Mouse (Mus musculus): ENCODE measurements at regions not wholly inside any gene's neighbourhood (a gene's known extent, or its start where the extent isn't known, plus 50 kb on each side); places are given as distances from the start of the nearest gene placed in this dataset.

GRCm38 (mm10) chr2:103867958-103868330 is 70.5 kb upstream of the Caprin1 start:
- no peak for ATAC-seq (replicated peaks; ENCODE audit: low FRiP score, low TSS enrichment, low read depth)
- DNase-seq (ENCODE audit: low spot score) = no peak
- H3K4me2 ChIP-seq (ENCODE audit: low read length) = no peak overlapping the region
- H3K36me3 ChIP-seq (ENCODE audit: control insufficient read depth, insufficient read depth, low read length) = no peaks in the 10 kb centered on the region
- no peak overlapping the region for H3K27ac ChIP-seq (ENCODE audit: low read depth)
- no peak overlapping the region for H3K4me3 ChIP-seq (ENCODE audit: low read depth, low read length)
- H3K27me3 ChIP-seq (replicated peaks; ENCODE audit: control insufficient read depth, insufficient read depth, low read length) = no peaks in the 10 kb centered on the region
- 93% methylated on average over 13 of the region's 13 CpGs for WGBS
- no peaks in the 10 kb centered on the region; the same call in 1 of the 2 replicates for H3K9me3 ChIP-seq (ENCODE audit: control insufficient read depth, low read length)
- H3K4me1 ChIP-seq (replicated peaks; ENCODE audit: control insufficient read depth, insufficient read depth, low read length) = no peaks in the 10 kb centered on the region
- H3K9ac ChIP-seq (ENCODE audit: low read length) = no peak overlapping the region

GRCm38 (mm10) chr2:103868655-103869054 is 71.2 kb upstream of the Caprin1 start:
- ATAC-seq (replicated peaks; ENCODE audit: low FRiP score, low TSS enrichment, low read depth) (no peak), DNase-seq (ENCODE audit: low spot score) (no peak)
- Histone ChIP-seq H3K9me3 (ENCODE audit: control insufficient read depth, low read length) (no peaks in the 10 kb centered on the region; the same call in 1 of the 2 replicates), H3K36me3 (ENCODE audit: control insufficient read depth, insufficient read depth, low read length) (no peaks in the 10 kb centered on the region), H3K4me1 (replicated peaks; ENCODE audit: control insufficient read depth, insufficient read depth, low read length) (no peaks in the 10 kb centered on the region), H3K4me3 (ENCODE audit: low read depth, low read length) (no peak overlapping the region), H3K4me2 (ENCODE audit: low read length) (no peak overlapping the region), H3K27me3 (replicated peaks; ENCODE audit: control insufficient read depth, insufficient read depth, low read length) (no peaks in the 10 kb centered on the region), H3K9ac (ENCODE audit: low read length) (no peak overlapping the region), H3K27ac (ENCODE audit: low read depth) (no peak overlapping the region)
- 62% methylated on average over 7 of the region's 7 CpGs for WGBS

DNA sequence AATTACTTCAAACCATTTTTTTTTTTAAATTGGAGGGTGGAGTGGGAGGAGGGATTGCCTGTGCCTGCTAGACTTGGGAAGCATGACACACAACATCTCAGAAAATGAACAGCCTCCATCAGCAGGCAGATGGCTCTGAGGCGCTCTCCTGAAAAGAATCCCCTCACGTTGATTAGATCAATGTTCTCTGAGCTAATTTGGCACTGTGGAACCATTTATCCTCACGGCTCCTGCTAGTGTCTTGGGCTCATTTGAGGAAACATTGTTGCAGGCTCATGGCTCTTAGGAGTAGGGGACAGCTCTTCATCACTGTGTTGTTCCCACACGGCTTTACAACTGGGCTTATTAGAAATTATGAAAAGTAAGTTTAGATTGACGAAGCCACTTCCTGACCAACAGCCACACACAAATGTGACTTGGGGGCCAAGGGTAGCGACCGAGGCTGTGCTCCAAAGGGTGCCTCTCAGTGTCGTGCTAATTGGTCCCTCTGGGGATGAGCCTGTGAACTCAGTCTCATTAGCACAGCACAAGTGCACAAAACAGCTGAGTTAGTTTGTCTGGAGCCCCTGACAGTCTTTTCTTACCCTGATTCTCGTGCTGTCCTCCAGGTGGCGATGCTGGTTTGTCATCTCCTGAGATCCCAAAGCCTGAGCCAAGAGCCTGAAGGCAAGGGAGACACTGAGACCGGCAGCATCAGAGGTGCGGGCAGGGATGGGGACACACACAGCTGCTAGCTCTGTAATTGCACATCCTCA is 74.2 kb upstream of the Caprin1 start:
- H3K4me1 ChIP-seq (replicated peaks; ENCODE audit: control insufficient read depth, insufficient read depth, low read length) = no peaks in the 10 kb centered on the region
- DNase-seq (ENCODE audit: low spot score) (peak; percentile 69), ATAC-seq (replicated peaks; ENCODE audit: low FRiP score, low TSS enrichment, low read depth) (peak; percentile 72; the same call in 1 of the 2 replicates)
- H3K4me3 ChIP-seq (ENCODE audit: low read depth, low read length) = no peak overlapping the region
- no peak overlapping the region for H3K27ac ChIP-seq (ENCODE audit: low read depth)
- 34% methylated on average over 12 of the region's 12 CpGs for WGBS
- H3K36me3 ChIP-seq (ENCODE audit: control insufficient read depth, insufficient read depth, low read length) = no peaks in the 10 kb centered on the region
- no peak overlapping the region for H3K4me2 ChIP-seq (ENCODE audit: low read length)
- H3K27me3 ChIP-seq (replicated peaks; ENCODE audit: control insufficient read depth, insufficient read depth, low read length) = no peaks in the 10 kb centered on the region
- H3K9ac ChIP-seq (ENCODE audit: low read length) = no peak overlapping the region
- no peaks in the 10 kb centered on the region for H3K9me3 ChIP-seq (ENCODE audit: control insufficient read depth, low read length)

- DNase-seq (ENCODE audit: low spot score) = no peak
- no peak overlapping the region for H3K4me2 ChIP-seq (ENCODE audit: low read length)
- H3K4me3 ChIP-seq (ENCODE audit: low read depth, low read length) = no peak overlapping the region
- H3K9ac ChIP-seq (ENCODE audit: low read length) = no peak overlapping the region
- H3K9me3 ChIP-seq (ENCODE audit: control insufficient read depth, low read length) = no peaks in the 10 kb centered on the region
- 0 out of 2 replicates have a peak, but pooled peaks have one; percentile 22 for ATAC-seq (replicated peaks; ENCODE audit: low FRiP score, low TSS enrichment, low read depth)
- WGBS = 72% methylated on average over 3 of the region's 3 CpGs
- H3K27me3 ChIP-seq (replicated peaks; ENCODE audit: control insufficient read depth, insufficient read depth, low read length) = no peaks in the 10 kb centered on the region
- no peaks in the 10 kb centered on the region for H3K36me3 ChIP-seq (ENCODE audit: control insufficient read depth, insufficient read depth, low read length)
- H3K27ac ChIP-seq (ENCODE audit: low read depth) = no peak overlapping the region
- H3K4me1 ChIP-seq (replicated peaks; ENCODE audit: control insufficient read depth, insufficient read depth, low read length) = no peaks in the 10 kb centered on the region
These were observed 74.8 kb upstream of the Caprin1 start for GRCm38 (mm10) chr2:103872277-103872636.

DNA sequence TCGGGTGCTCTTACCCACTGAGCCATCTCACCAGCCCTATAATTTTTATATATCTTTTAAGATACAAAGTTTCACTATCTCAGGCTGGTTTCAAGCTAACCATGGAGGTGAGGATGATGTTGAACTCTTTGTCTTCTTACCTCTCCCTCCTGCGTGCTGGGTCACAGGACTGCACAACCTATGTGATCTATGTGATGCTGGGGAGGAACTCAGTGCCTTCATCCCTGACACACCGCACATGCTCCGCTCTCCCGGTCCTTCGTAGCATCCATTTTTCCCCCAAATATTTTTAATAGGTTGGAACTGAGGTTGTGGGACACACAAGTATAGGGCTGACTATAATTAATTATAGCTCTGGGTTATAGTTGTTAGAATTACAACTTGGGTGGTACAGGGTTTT is 75.9 kb upstream of the Caprin1 start:
- WGBS = 89% methylated on average over 6 of the region's 6 CpGs
- Histone ChIP-seq H3K9me3 (ENCODE audit: control insufficient read depth, low read length) (no peaks in the 10 kb centered on the region), H3K9ac (ENCODE audit: low read length) (no peak overlapping the region), H3K27ac (ENCODE audit: low read depth) (no peak overlapping the region), H3K4me1 (replicated peaks; ENCODE audit: control insufficient read depth, insufficient read depth, low read length) (no peaks in the 10 kb centered on the region), H3K36me3 (ENCODE audit: control insufficient read depth, insufficient read depth, low read length) (no peaks in the 10 kb centered on the region), H3K4me3 (ENCODE audit: low read depth, low read length) (no peak overlapping the region), H3K4me2 (ENCODE audit: low read length) (no peak overlapping the region), H3K27me3 (replicated peaks; ENCODE audit: control insufficient read depth, insufficient read depth, low read length) (no peaks in the 10 kb centered on the region)
- DNase-seq (ENCODE audit: low spot score) (no peak), ATAC-seq (replicated peaks; ENCODE audit: low FRiP score, low TSS enrichment, low read depth) (no peak)

DNA sequence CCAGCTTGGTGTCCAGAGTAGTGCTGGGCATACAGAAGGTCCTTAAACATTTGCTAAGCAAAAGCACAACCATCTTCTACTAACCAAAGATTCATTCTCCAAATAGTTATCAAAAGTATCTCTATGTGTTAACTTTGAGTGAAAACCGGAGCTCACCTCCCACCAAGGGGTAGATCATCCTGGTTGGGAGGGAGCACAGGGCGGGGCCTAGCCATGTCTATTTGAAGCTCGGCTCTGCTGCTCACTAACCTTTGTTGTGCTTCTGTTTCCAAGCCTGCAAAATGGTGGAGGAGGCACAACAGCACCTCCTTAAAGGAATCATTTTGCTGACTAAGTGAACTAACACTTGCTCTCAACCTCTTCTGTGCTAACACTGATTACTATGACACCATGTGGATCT is 77.0 kb upstream of the Caprin1 start:
- no peaks in the 10 kb centered on the region for H3K36me3 ChIP-seq (ENCODE audit: control insufficient read depth, insufficient read depth, low read length)

DNA sequence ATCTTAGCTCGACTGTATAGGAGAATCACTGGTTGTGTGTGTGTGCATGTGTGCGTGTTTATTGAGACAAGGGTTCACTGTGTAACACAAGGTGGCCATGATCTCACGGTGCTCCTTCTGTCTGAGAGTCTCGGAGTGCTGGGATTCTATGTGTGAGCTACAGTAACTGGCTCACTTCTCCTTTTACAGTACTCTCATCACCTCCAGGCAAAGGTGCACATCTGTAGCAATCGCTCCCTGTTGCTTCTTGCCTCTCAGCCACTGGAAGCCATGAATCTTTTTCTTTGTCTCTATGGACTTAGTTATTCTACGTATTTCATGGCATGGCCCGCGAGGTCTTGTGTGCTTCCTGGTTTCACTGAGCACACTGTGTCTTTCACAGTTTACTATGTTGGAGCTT is 78.3 kb upstream of the Caprin1 start:
- Histone ChIP-seq H3K4me3 (ENCODE audit: low read depth, low read length) (no peak overlapping the region), H3K27ac (ENCODE audit: low read depth) (no peak overlapping the region), H3K9me3 (ENCODE audit: control insufficient read depth, low read length) (no peaks in the 10 kb centered on the region), H3K27me3 (replicated peaks; ENCODE audit: control insufficient read depth, insufficient read depth, low read length) (no peaks in the 10 kb centered on the region), H3K36me3 (ENCODE audit: control insufficient read depth, insufficient read depth, low read length) (no peaks in the 10 kb centered on the region), H3K4me2 (ENCODE audit: low read length) (no peak overlapping the region), H3K4me1 (replicated peaks; ENCODE audit: control insufficient read depth, insufficient read depth, low read length) (no peaks in the 10 kb centered on the region), H3K9ac (ENCODE audit: low read length) (no peak overlapping the region)
- ATAC-seq (replicated peaks; ENCODE audit: low FRiP score, low TSS enrichment, low read depth) = no peak
- no peak for DNase-seq (ENCODE audit: low spot score)
- WGBS = 86% methylated on average over 8 of the region's 8 CpGs

More for the DNA sequence above, 77.0 kb upstream of the Caprin1 start:
- H3K9ac ChIP-seq (ENCODE audit: low read length) = no peak overlapping the region
- no peak for DNase-seq (ENCODE audit: low spot score)
- WGBS = 63% methylated on average over 3 of the region's 3 CpGs
- no peak overlapping the region for H3K27ac ChIP-seq (ENCODE audit: low read depth)
- no peaks in the 10 kb centered on the region for H3K9me3 ChIP-seq (ENCODE audit: control insufficient read depth, low read length)
- H3K4me3 ChIP-seq (ENCODE audit: low read depth, low read length) = no peak overlapping the region
- no peak for ATAC-seq (replicated peaks; ENCODE audit: low FRiP score, low TSS enrichment, low read depth)
- H3K4me1 ChIP-seq (replicated peaks; ENCODE audit: control insufficient read depth, insufficient read depth, low read length) = no peaks in the 10 kb centered on the region
- H3K27me3 ChIP-seq (replicated peaks; ENCODE audit: control insufficient read depth, insufficient read depth, low read length) = no peaks in the 10 kb centered on the region
- no peak overlapping the region for H3K4me2 ChIP-seq (ENCODE audit: low read length)

- Histone ChIP-seq H3K27ac (ENCODE audit: low read depth) (no peak overlapping the region), H3K4me1 (replicated peaks; ENCODE audit: control insufficient read depth, insufficient read depth, low read length) (no peaks in the 10 kb centered on the region; the same call in 1 of the 2 replicates)
- 85% methylated on average over 2 of the region's 2 CpGs for WGBS
These were observed 78.8 kb upstream of the Caprin1 start for GRCm38 (mm10) chr2:103876236-103876635.

More at GRCm38 (mm10) chr2:103876236-103876635, 78.8 kb upstream of the Caprin1 start:
- H3K36me3 ChIP-seq (ENCODE audit: control insufficient read depth, insufficient read depth, low read length) = no peaks in the 10 kb centered on the region
- no peak overlapping the region for H3K4me2 ChIP-seq (ENCODE audit: low read length)
- H3K4me3 ChIP-seq (ENCODE audit: low read depth, low read length) = no peak overlapping the region
- no peak for DNase-seq (ENCODE audit: low spot score)
- no peaks in the 10 kb centered on the region for H3K9me3 ChIP-seq (ENCODE audit: control insufficient read depth, low read length)
- no peaks in the 10 kb centered on the region for H3K27me3 ChIP-seq (replicated peaks; ENCODE audit: control insufficient read depth, insufficient read depth, low read length)
- no peak for ATAC-seq (replicated peaks; ENCODE audit: low FRiP score, low TSS enrichment, low read depth)
- H3K9ac ChIP-seq (ENCODE audit: low read length) = no peak overlapping the region

Data from intestine, embryonic 14.5 days (tissue).